Mouse (Mus musculus) limb, embryonic 12.5 days (tissue): ENCODE measurements around the gene Tmem121b. TPM values are rescaled to one million over a fixed set of nuclear protein-coding genes. Genes with fewer than 3 reads are reported as not detected.

Source experiments
- ATAC-seq: fragments of 200-750 bp; cut with Nextera tagmentation; 2 replicates; pipeline ENCODE4 v1.8.0; 2017; ENCODE audit warnings: low read depth, moderate TSS enrichment; ENCODE audit not compliant: insufficient number of reproducible peaks, insufficient read depth, low FRiP score, low TSS enrichment
- H3K27ac ChIP-seq: fragments of 300-500 bp; sonication (generic); 2 replicates; pipeline ENCODE4 v1.5.1; 2016; ENCODE audit warnings: mild to moderate bottlenecking, moderate library complexity
- H3K27me3 ChIP-seq: fragments of 300-500 bp; sonication (generic); 2 replicates; pipeline ENCODE4 v1.6.1; 2016; ENCODE audit warnings: mild to moderate bottlenecking, moderate library complexity
- H3K36me3 ChIP-seq: fragments of 300-500 bp; sonication (generic); 2 replicates; pipeline ENCODE4 v1.6.1; 2016; ENCODE audit warnings: mild to moderate bottlenecking, moderate library complexity
- H3K4me1 ChIP-seq: fragments of 300-500 bp; sonication (generic); replicated peaks from 2 replicates; pipeline ENCODE4 v1.6.1; 2016
- H3K4me2 ChIP-seq: fragments of 300-500 bp; sonication (generic); 2 replicates; pipeline ENCODE4 v1.6.1; 2016; ENCODE audit warnings: mild to moderate bottlenecking, moderate library complexity
- H3K4me3 ChIP-seq: fragments of 300-500 bp; sonication (generic); replicated peaks from 2 replicates; pipeline ENCODE4 v1.5.1; 2016; ENCODE audit warnings: mild to moderate bottlenecking
- H3K9ac ChIP-seq: fragments of 300-500 bp; sonication (generic); replicated peaks from 2 replicates; pipeline ENCODE4 v1.6.1; 2016; ENCODE audit warnings: mild to moderate bottlenecking, moderate library complexity
- H3K9me3 ChIP-seq: fragments of 300-500 bp; sonication (generic); 2 replicates; pipeline ENCODE4 v1.6.1; 2016; ENCODE audit warnings: mild to moderate bottlenecking, moderate library complexity
- whole genome bisulfite sequencing: fragments of 180-500 bp; shearing (Covaris S2); methylation state at CpG from one replicate; pipeline ENCODE4 v1.1.7; 2016; 5-methylcytosine and 5-hydroxymethylcytosine counted together
- polyA plus RNA-seq: library from polyadenylated mRNA; unstranded; fragments of >200 nt; fragmentation: Nextera tagmentation; extraction: Ambion mirVana; gene quantifications from 2 replicates; pipeline ENCODE4 v1.2.1, GENCODE M21; 2016

Gene Tmem121b
- polyA plus RNA-seq, 1 experiment from 2014 or later: 0.31 TPM

- H3K4me3 ChIP-seq: no peak overlapping the region
- no peaks in the 10 kb centered on the region for H3K9me3 ChIP-seq
- no peak overlapping the region for H3K9ac ChIP-seq
- H3K36me3 ChIP-seq: peaks cover 9% of the 10 kb centered on the region; the same call in 1 of the 2 replicates
- H3K4me2 ChIP-seq: no peak overlapping the region
- 86% methylated on average over 5 of the region's 5 CpGs for WGBS
- ATAC-seq: no peak
- H3K4me1 ChIP-seq: peaks cover 10% of the 10 kb centered on the region
- peaks cover 5% of the 10 kb centered on the region; the same call in 1 of the 2 replicates for H3K27me3 ChIP-seq
- H3K27ac ChIP-seq: no peak overlapping the region
Observed at GRCm38 (mm10) chr6:120480361-120480760, 13.2 kb downstream of the Tmem121b start.

- no peak overlapping the region for H3K27ac ChIP-seq
- H3K36me3 ChIP-seq: peaks cover 9% of the 10 kb centered on the region; the same call in 1 of the 2 replicates
- ATAC-seq: no peak
- H3K4me3 ChIP-seq: no peak overlapping the region
- H3K9ac ChIP-seq: no peak overlapping the region
- no peak overlapping the region for H3K4me2 ChIP-seq
- H3K9me3 ChIP-seq: no peaks in the 10 kb centered on the region
- H3K27me3 ChIP-seq: no peaks in the 10 kb centered on the region
- WGBS: 73% methylated on average over 2 of the region's 2 CpGs
- peaks cover 13% of the 10 kb centered on the region for H3K4me1 ChIP-seq
Observed at GRCm38 (mm10) chr6:120479302-120479701, 14.3 kb downstream of the Tmem121b start.

GRCm38 (mm10) chr6:120475288-120475687, 18.3 kb downstream of the Tmem121b start:
- Histone ChIP-seq H3K27ac (no peak overlapping the region), H3K4me3 (no peak overlapping the region), H3K9me3 (no peaks in the 10 kb centered on the region), H3K27me3 (no peaks in the 10 kb centered on the region), H3K4me1 (peaks cover 29% of the 10 kb centered on the region), H3K36me3 (no peaks in the 10 kb centered on the region), H3K9ac (no peak overlapping the region), H3K4me2 (no peak overlapping the region)
- no peak for ATAC-seq
- 75% methylated on average over 8 of the region's 8 CpGs for WGBS

GRCm38 (mm10) chr6:120473427-120473826, 20.2 kb downstream of the Tmem121b start:
- no peaks in the 10 kb centered on the region for H3K27me3 ChIP-seq
- ATAC-seq: no peak
- 36% methylated on average over 5 of the region's 5 CpGs for WGBS
- no peak overlapping the region for H3K4me3 ChIP-seq
- peaks cover 29% of the 10 kb centered on the region for H3K4me1 ChIP-seq
- no peaks in the 10 kb centered on the region for H3K36me3 ChIP-seq
- no peak overlapping the region for H3K9ac ChIP-seq
- no peaks in the 10 kb centered on the region for H3K9me3 ChIP-seq
- no peak overlapping the region for H3K27ac ChIP-seq
- no peak overlapping the region for H3K4me2 ChIP-seq

GRCm38 (mm10) chr6:120472455-120473140, 21.0 kb downstream of the Tmem121b start:
- Histone ChIP-seq H3K9me3 (no peaks in the 10 kb centered on the region), H3K27me3 (no peaks in the 10 kb centered on the region), H3K36me3 (no peaks in the 10 kb centered on the region), H3K27ac (no peak overlapping the region), H3K4me1 (peaks cover 29% of the 10 kb centered on the region), H3K4me2 (no peak overlapping the region), H3K9ac (no peak overlapping the region), H3K4me3 (no peak overlapping the region)
- ATAC-seq: no peak
- 27% methylated on average over 8 of the region's 8 CpGs for WGBS

GRCm38 (mm10) chr6:120471991-120472441, 21.6 kb downstream of the Tmem121b start:
- H3K27me3 ChIP-seq: no peaks in the 10 kb centered on the region
- peaks cover 29% of the 10 kb centered on the region for H3K4me1 ChIP-seq
- no peak overlapping the region for H3K27ac ChIP-seq
- no peak overlapping the region for H3K4me2 ChIP-seq
- no peak overlapping the region for H3K4me3 ChIP-seq
- H3K36me3 ChIP-seq: no peaks in the 10 kb centered on the region
- no peaks in the 10 kb centered on the region for H3K9me3 ChIP-seq
- WGBS: 13% methylated on average over 5 of the region's 5 CpGs
- no peak for ATAC-seq
- H3K9ac ChIP-seq: no peak overlapping the region

GRCm38 (mm10) chr6:120470666-120471065, 22.9 kb downstream of the Tmem121b start:
- 89% methylated on average over 1 of the region's 1 CpGs for WGBS
- no peak for ATAC-seq

GRCm38 (mm10) chr6:120469770-120470169, 23.8 kb downstream of the Tmem121b start:
- H3K27ac ChIP-seq: no peak overlapping the region
- ATAC-seq: no peak

More at GRCm38 (mm10) chr6:120470666-120471065, 22.9 kb downstream of the Tmem121b start:
- Histone ChIP-seq H3K9ac (no peak overlapping the region), H3K36me3 (no peaks in the 10 kb centered on the region), H3K27ac (no peak overlapping the region), H3K27me3 (peaks cover under 1% of the 10 kb centered on the region; the same call in 1 of the 2 replicates), H3K9me3 (no peaks in the 10 kb centered on the region), H3K4me3 (no peak overlapping the region), H3K4me2 (no peak overlapping the region), H3K4me1 (peaks cover 28% of the 10 kb centered on the region)

GRCm38 (mm10) chr6:120469268-120469667, 24.3 kb downstream of the Tmem121b start:
- no peaks in the 10 kb centered on the region for H3K36me3 ChIP-seq
- WGBS: 63% methylated on average over 3 of the region's 3 CpGs
- peaks cover 15% of the 10 kb centered on the region for H3K27me3 ChIP-seq

More at GRCm38 (mm10) chr6:120469770-120470169, 23.8 kb downstream of the Tmem121b start:
- peaks cover 10% of the 10 kb centered on the region for H3K27me3 ChIP-seq
- H3K4me3 ChIP-seq: no peak overlapping the region
- no peaks in the 10 kb centered on the region for H3K9me3 ChIP-seq
- H3K36me3 ChIP-seq: no peaks in the 10 kb centered on the region
- no peak overlapping the region for H3K4me2 ChIP-seq
- H3K9ac ChIP-seq: no peak overlapping the region
- H3K4me1 ChIP-seq: peaks cover 23% of the 10 kb centered on the region

GRCm38 (mm10) chr6:120468259-120468658, 25.3 kb downstream of the Tmem121b start:
- Histone ChIP-seq H3K9ac (no peak overlapping the region), H3K27me3 (peaks cover 25% of the 10 kb centered on the region), H3K27ac (no peak overlapping the region), H3K4me1 (peaks cover 25% of the 10 kb centered on the region), H3K36me3 (no peaks in the 10 kb centered on the region), H3K4me2 (no peak overlapping the region), H3K4me3 (no peak overlapping the region), H3K9me3 (no peaks in the 10 kb centered on the region)
- whole genome bisulfite sequencing: 84% methylated on average over 4 of the region's 4 CpGs
- no peak for ATAC-seq

More at GRCm38 (mm10) chr6:120469268-120469667, 24.3 kb downstream of the Tmem121b start:
- ATAC-seq: no peak
- peaks cover 23% of the 10 kb centered on the region for H3K4me1 ChIP-seq
- no peak overlapping the region for H3K27ac ChIP-seq
- H3K4me3 ChIP-seq: no peak overlapping the region
- H3K9me3 ChIP-seq: no peaks in the 10 kb centered on the region
- no peak overlapping the region for H3K9ac ChIP-seq
- no peak overlapping the region for H3K4me2 ChIP-seq

- no peak overlapping the region for H3K4me3 ChIP-seq
- no peak overlapping the region for H3K27ac ChIP-seq
- no peak overlapping the region for H3K4me2 ChIP-seq
- ATAC-seq: no peak
- no peak overlapping the region for H3K9ac ChIP-seq
- H3K27me3 ChIP-seq: peaks cover 38% of the 10 kb centered on the region
- no peaks in the 10 kb centered on the region for H3K9me3 ChIP-seq
- no peaks in the 10 kb centered on the region for H3K36me3 ChIP-seq
- WGBS: 76% methylated on average over 10 of the region's 10 CpGs
- H3K4me1 ChIP-seq: peaks cover 15% of the 10 kb centered on the region
Observed at GRCm38 (mm10) chr6:120466609-120467329, 26.8 kb downstream of the Tmem121b start.
